Mouse (Mus musculus) limb, embryonic 11.5 days (tissue): ENCODE measurements around the gene Brf1. TPM values are rescaled to one million over a fixed set of nuclear protein-coding genes. Genes with fewer than 3 reads are reported as not detected.

Experiments
- ATAC-seq: fragments of 200-750 bp; cut with Nextera tagmentation; 2 replicates; pipeline ENCODE4 v1.8.0; 2017; ENCODE audit warnings: low read depth; ENCODE audit not compliant: insufficient number of reproducible peaks, low FRiP score, low TSS enrichment
- DNase-seq: peaks from one replicate; pipeline ENCODE4 v3.0.0-alpha.2; 2015; ENCODE audit warnings: low spot score
- H3K27ac ChIP-seq: fragments of 300-500 bp; sonication (generic); replicated peaks from 2 replicates; pipeline ENCODE4 v1.5.1; 2014; ENCODE audit warnings: low read depth, mild to moderate bottlenecking, low read length
- H3K27me3 ChIP-seq: fragments of 300-500 bp; sonication (generic); 2 replicates; pipeline ENCODE4 v1.6.1; 2014; ENCODE audit warnings: mild to moderate bottlenecking, low read length, mixed read lengths; ENCODE audit not compliant: control insufficient read depth, insufficient read depth
- H3K36me3 ChIP-seq: fragments of 300-500 bp; sonication (generic); 2 replicates; pipeline ENCODE4 v1.6.1; 2014; ENCODE audit warnings: mild to moderate bottlenecking, low read length, moderate library complexity, mixed read lengths; ENCODE audit not compliant: control insufficient read depth, insufficient read depth
- H3K4me1 ChIP-seq: fragments of 300-500 bp; sonication (generic); 2 replicates; pipeline ENCODE4 v1.6.1; 2014; ENCODE audit warnings: low read length, mixed read lengths; ENCODE audit not compliant: control insufficient read depth, insufficient read depth
- H3K4me2 ChIP-seq: fragments of 300-500 bp; sonication (generic); 2 replicates; pipeline ENCODE4 v1.6.1; 2014; ENCODE audit warnings: low read depth, mild to moderate bottlenecking, moderate library complexity; ENCODE audit not compliant: severe bottlenecking
- H3K4me3 ChIP-seq: fragments of 300-500 bp; sonication (generic); 2 replicates; pipeline ENCODE4 v1.5.1; 2014; ENCODE audit warnings: low read depth, low read length
- H3K9ac ChIP-seq: fragments of 300-500 bp; sonication (generic); 2 replicates; pipeline ENCODE4 v1.6.1; 2014; ENCODE audit warnings: mild to moderate bottlenecking, low read length
- H3K9me3 ChIP-seq: fragments of 300-500 bp; sonication (generic); 2 replicates; pipeline ENCODE4 v1.6.1; 2016; ENCODE audit warnings: low read length; ENCODE audit not compliant: control insufficient read depth
- WGBS: fragments of 180-500 bp; shearing (Covaris S2); extraction: QIAGEN DNeasy Blood & Tissue Kit; methylation state at CpG from one replicate; pipeline ENCODE4 v1.1.7; 2014; 5-methylcytosine and 5-hydroxymethylcytosine counted together
- polyA plus RNA-seq: library from polyadenylated mRNA; unstranded; fragments of >200 nt; fragmentation: Nextera tagmentation; extraction: Ambion mirVana; gene quantifications from 2 replicates; pipeline ENCODE4 v1.2.1, GENCODE M21; 2014

The Brf1 gene
- polyA plus RNA-seq, 1 experiment from 2014 or later: 58.8 TPM

- peaks cover 33% of the 10 kb centered on the region for H3K36me3 ChIP-seq
These were observed 18.5 kb downstream of the Brf1 start for GRCm38 (mm10) chr12:112982031-112982430.

DNA sequence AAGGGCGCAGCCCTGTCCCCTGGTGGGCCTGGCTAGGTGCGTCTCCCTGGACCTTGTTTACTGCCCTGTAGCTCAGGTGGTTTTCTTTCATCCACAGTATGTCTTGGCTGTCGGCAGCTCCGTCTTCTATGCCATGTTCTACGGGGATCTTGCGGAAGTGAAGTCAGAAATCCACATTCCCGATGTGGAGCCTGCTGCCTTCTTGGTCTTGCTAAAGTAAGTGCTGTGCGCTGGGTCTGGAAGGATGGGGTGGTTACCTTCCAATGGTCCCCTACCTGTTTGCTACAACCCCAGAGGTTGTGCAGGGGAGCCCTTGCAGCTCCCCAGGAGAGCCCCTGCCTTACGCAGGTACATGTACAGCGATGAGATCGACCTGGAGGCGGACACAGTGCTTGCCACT lies 23.3 kb downstream of the Brf1 start:
- DNase-seq (peak; percentile 34), ATAC-seq (no peak; the same call in 1 of the 2 replicates)
- Histone ChIP-seq H3K9me3 (no peaks in the 10 kb centered on the region; the same call in 1 of the 2 replicates), H3K36me3 (peaks cover 37% of the 10 kb centered on the region), H3K27me3 (no peaks in the 10 kb centered on the region), H3K9ac (peak overlapping the region; percentile 89), H3K27ac (no peak overlapping the region; the same call in 1 of the 2 replicates), H3K4me2 (peak overlapping the region; percentile 61), H3K4me1 (peaks cover 9% of the 10 kb centered on the region), H3K4me3 (peak overlapping the region; percentile 82)
- 46% methylated on average over 12 of the region's 12 CpGs for WGBS

More at GRCm38 (mm10) chr12:112982031-112982430, 18.5 kb downstream of the Brf1 start:
- DNase-seq (no peak), ATAC-seq (no peak)
- Histone ChIP-seq H3K9ac (no peak overlapping the region), H3K4me3 (no peak overlapping the region), H3K4me2 (no peak overlapping the region), H3K9me3 (no peaks in the 10 kb centered on the region; the same call in 1 of the 2 replicates), H3K4me1 (peaks cover 5% of the 10 kb centered on the region), H3K27me3 (no peaks in the 10 kb centered on the region), H3K27ac (no peak overlapping the region)
- 93% methylated on average over 2 of the region's 2 CpGs for WGBS

GRCm38 (mm10) chr12:112976371-112977073 lies 24.0 kb downstream of the Brf1 start, which contains the start of gene Btbd6:
Gene Btbd6 (plus strand): TSS chr12:112976482.
- ATAC-seq: peak; percentile 92
- peak; percentile 89 for DNase-seq
- H3K36me3 ChIP-seq: peaks cover 40% of the 10 kb centered on the region
- H3K9me3 ChIP-seq: no peaks in the 10 kb centered on the region; the same call in 1 of the 2 replicates
- peaks cover 9% of the 10 kb centered on the region for H3K4me1 ChIP-seq
- H3K4me2 ChIP-seq: peak within 1 kb of the TSS; percentile 61
- under 1% methylated on average over 80 of the region's 80 CpGs for WGBS
- H3K27ac ChIP-seq: peak within 1 kb of the TSS; percentile 70
- peak within 1 kb of the TSS; percentile 89 for H3K9ac ChIP-seq
- H3K27me3 ChIP-seq: no peaks in the 10 kb centered on the region
- peak within 1 kb of the TSS; percentile 82 for H3K4me3 ChIP-seq

- Histone ChIP-seq H3K4me3 (no peak overlapping the region), H3K9ac (no peak overlapping the region), H3K36me3 (peaks cover 34% of the 10 kb centered on the region), H3K4me2 (no peak overlapping the region), H3K9me3 (no peaks in the 10 kb centered on the region), H3K4me1 (peaks cover 9% of the 10 kb centered on the region), H3K27me3 (no peaks in the 10 kb centered on the region), H3K27ac (no peak overlapping the region)
- no peak for ATAC-seq
- 92% methylated on average over 9 of the region's 9 CpGs for WGBS
- DNase-seq: no peak
These were observed 25.8 kb downstream of the Brf1 start for GRCm38 (mm10) chr12:112974736-112975135.

DNA sequence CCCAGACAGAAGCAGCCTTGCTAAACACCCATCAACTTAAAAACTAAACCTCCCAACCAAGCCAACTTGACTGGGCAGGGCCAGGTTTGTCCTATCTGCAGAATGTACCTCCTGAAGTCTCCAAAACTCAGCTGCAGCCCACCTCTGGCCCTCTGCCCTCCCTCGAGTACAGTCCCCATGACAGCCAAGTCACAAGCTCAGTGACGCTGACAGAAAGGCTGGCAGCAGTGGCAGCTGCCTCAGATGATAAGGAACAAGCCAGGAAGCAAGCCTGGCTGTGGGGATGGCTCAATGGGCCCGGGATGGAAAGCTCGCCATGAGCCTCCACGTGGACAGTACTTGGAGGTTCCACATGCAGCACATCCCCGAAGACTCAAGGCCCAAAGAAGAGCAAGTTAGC lies 30.9 kb downstream of the Brf1 start:
- peaks cover 30% of the 10 kb centered on the region for H3K36me3 ChIP-seq
- no peak overlapping the region for H3K27ac ChIP-seq
- no peaks in the 10 kb centered on the region for H3K9me3 ChIP-seq
- no peak overlapping the region for H3K9ac ChIP-seq
- H3K4me1 ChIP-seq: no peaks in the 10 kb centered on the region
- H3K4me3 ChIP-seq: no peak overlapping the region
- H3K4me2 ChIP-seq: no peak overlapping the region
- ATAC-seq: no peak
- no peak for DNase-seq
- no peaks in the 10 kb centered on the region for H3K27me3 ChIP-seq
- WGBS: 94% methylated on average over 6 of the region's 6 CpGs

DNA sequence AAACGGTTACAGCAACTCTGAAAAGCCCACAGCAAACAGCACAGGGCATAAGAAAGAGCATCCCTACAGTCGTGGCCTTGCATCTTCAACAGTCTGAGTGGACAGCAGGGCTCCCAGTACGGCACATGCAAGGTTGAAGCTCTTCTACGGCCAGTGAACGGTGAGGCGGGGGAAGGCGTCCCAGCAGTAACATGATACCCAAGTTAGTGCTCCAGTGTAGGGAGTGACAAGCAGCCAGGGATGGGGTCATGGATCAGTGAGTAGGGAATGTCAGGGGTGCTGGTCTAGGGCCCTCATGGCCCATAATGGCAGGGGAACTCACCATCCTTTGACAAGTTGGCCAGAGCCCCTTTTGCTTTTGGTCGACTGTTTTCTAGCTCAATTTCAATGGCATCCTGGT lies 31.6 kb downstream of the Brf1 start:
- Histone ChIP-seq H3K9me3 (no peaks in the 10 kb centered on the region), H3K27me3 (no peaks in the 10 kb centered on the region), H3K36me3 (peaks cover 34% of the 10 kb centered on the region), H3K27ac (no peak overlapping the region), H3K9ac (no peak overlapping the region), H3K4me3 (no peak overlapping the region), H3K4me2 (no peak overlapping the region), H3K4me1 (no peaks in the 10 kb centered on the region)
- DNase-seq (no peak), ATAC-seq (no peak)
- 63% methylated on average over 8 of the region's 8 CpGs for WGBS

GRCm38 (mm10) chr12:112965783-112966182 lies 34.7 kb downstream of the Brf1 start:
- WGBS: 92% methylated on average over 13 of the region's 13 CpGs
- DNase-seq: no peak
- Histone ChIP-seq H3K4me2 (no peak overlapping the region), H3K27me3 (no peaks in the 10 kb centered on the region), H3K4me3 (no peak overlapping the region), H3K4me1 (no peaks in the 10 kb centered on the region), H3K9ac (no peak overlapping the region), H3K27ac (no peak overlapping the region), H3K9me3 (no peaks in the 10 kb centered on the region), H3K36me3 (peaks cover 40% of the 10 kb centered on the region)
- ATAC-seq: no peak

DNA sequence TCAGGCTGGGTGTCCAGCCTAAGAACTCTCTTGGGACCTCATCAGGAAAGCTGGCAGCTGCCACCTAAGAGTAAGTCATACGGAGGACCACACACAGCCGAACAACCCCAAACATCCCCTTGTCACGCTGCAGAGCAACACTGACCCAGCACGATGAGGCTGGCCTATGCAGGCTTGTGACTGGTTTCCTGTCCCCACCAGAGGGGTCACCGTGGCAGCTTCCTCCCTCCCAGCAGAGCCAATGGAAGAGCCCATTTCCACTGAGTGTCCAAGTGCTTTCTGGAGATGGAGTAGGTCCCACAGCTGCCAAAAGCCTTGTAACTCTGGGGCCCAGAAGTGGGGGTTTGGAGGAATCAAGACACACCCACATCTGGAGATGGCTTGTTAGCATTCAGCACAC lies 38.6 kb downstream of the Brf1 start:
- Histone ChIP-seq H3K4me2 (no peak overlapping the region), H3K9me3 (no peaks in the 10 kb centered on the region), H3K36me3 (peaks cover 39% of the 10 kb centered on the region), H3K27ac (no peak overlapping the region), H3K4me3 (no peak overlapping the region), H3K4me1 (no peaks in the 10 kb centered on the region), H3K9ac (no peak overlapping the region), H3K27me3 (no peaks in the 10 kb centered on the region)
- DNase-seq (no peak), ATAC-seq (no peak)
- WGBS: 89% methylated on average over 5 of the region's 5 CpGs
